Mouse (Mus musculus): Measurements from ENCODE around the gene Gm17324. TPM values are rescaled to one million over a fixed set of nuclear protein-coding genes. Genes with fewer than 3 reads are reported as not detected.

The Gm17324 gene
- polyA plus RNA-seq, 1 experiment from 2014 or later: 2.0 TPM

DNA sequence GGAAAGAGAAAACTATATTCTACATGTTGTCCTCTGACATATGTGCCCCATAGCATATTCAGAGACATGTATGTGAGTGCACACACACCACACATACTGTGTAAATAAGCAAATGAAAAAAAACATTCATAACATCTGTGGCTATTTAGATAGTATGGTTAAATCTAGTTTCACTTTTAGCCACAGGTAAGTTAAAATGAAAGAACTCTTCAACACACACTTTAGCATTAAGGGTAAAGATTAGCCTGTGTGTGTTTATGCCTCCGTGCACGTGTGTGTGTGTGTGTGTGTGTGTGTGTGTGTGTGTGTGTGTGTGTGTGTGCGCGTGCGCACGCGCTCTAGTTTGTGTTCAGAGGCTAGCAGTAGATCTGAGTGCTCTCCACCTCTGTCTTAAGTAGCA lies 47.0 kb downstream of the Gm17324 start:
- Histone ChIP-seq H3K4me3 (replicated peaks; ENCODE audit: low read length) (no peak overlapping the region), H3K4me1 (replicated peaks; ENCODE audit: control insufficient read depth, insufficient read depth, low read length) (no peaks in the 10 kb centered on the region), H3K9ac (no peak overlapping the region), H3K27ac (no peak overlapping the region), H3K27me3 (ENCODE audit: control insufficient read depth, insufficient read depth, low read length) (peaks cover 19% of the 10 kb centered on the region), H3K9me3 (ENCODE audit: control insufficient read depth, low read length) (no peaks in the 10 kb centered on the region), H3K36me3 (replicated peaks; ENCODE audit: control insufficient read depth, insufficient read depth) (no peaks in the 10 kb centered on the region), H3K4me2 (replicated peaks) (no peak overlapping the region)
- no peak for ATAC-seq (ENCODE audit: low FRiP score)
- no peak for DNase-seq (ENCODE audit: low spot score)
- 92% methylated on average over 7 of the region's 7 CpGs for WGBS

GRCm38 (mm10) chr9:78400570-78400969 lies 48.0 kb downstream of the Gm17324 start:
- Histone ChIP-seq H3K4me3 (replicated peaks; ENCODE audit: low read length) (no peak overlapping the region), H3K4me1 (replicated peaks; ENCODE audit: control insufficient read depth, insufficient read depth, low read length) (peaks cover 4% of the 10 kb centered on the region; the same call in 1 of the 2 replicates), H3K27ac (no peak overlapping the region), H3K9me3 (ENCODE audit: control insufficient read depth, low read length) (no peaks in the 10 kb centered on the region), H3K27me3 (ENCODE audit: control insufficient read depth, insufficient read depth, low read length) (peaks cover 30% of the 10 kb centered on the region), H3K36me3 (replicated peaks; ENCODE audit: control insufficient read depth, insufficient read depth) (no peaks in the 10 kb centered on the region), H3K9ac (no peak overlapping the region), H3K4me2 (replicated peaks) (no peak overlapping the region)
- WGBS: 91% methylated on average over 5 of the region's 5 CpGs
- no peak for DNase-seq (ENCODE audit: low spot score)
- no peak for ATAC-seq (ENCODE audit: low FRiP score)

Small RNAs within 50 kb of the gene (microRNA-seq; reads per million reads assigned to microRNA genes)
- gene Gm26377: not detected

Other genes starting within 250 kb of the Gm17324 start
- not detected in 2 replicates for gene Gsta1, start 218.1 kb downstream of the Gm17324 start, polyA plus RNA-seq (2014; fragmentation: Nextera tagmentation; extraction: Ambion mirVana)
- gene Gm3776, start 191.7 kb downstream of the Gm17324 start, polyA plus RNA-seq (2014; fragmentation: Nextera tagmentation; extraction: Ambion mirVana): not detected in 2 replicates
- gene Gm10639, start 158.9 kb downstream of the Gm17324 start, polyA plus RNA-seq (2014; fragmentation: Nextera tagmentation; extraction: Ambion mirVana): not detected in 2 replicates
- gene Omt2a, start 134.0 kb downstream of the Gm17324 start, polyA plus RNA-seq (2014; fragmentation: Nextera tagmentation; extraction: Ambion mirVana): not detected in 2 replicates
- gene Omt2b, start 121.2 kb downstream of the Gm17324 start, polyA plus RNA-seq (2014; fragmentation: Nextera tagmentation; extraction: Ambion mirVana): not detected in 2 replicates
- not detected in 2 replicates for gene Gsta2, start 93.0 kb downstream of the Gm17324 start, polyA plus RNA-seq (2014; fragmentation: Nextera tagmentation; extraction: Ambion mirVana)
- gene Dppa5a, start 80.6 kb downstream of the Gm17324 start, polyA plus RNA-seq (2014; fragmentation: Nextera tagmentation; extraction: Ambion mirVana): 4.5 and 6.0 TPM in 2 replicates
- 5.0 and 6.5 TPM in 2 replicates for gene Ooep, start 70.1 kb downstream of the Gm17324 start, polyA plus RNA-seq (2014; fragmentation: Nextera tagmentation; extraction: Ambion mirVana)
- gene Ddx43, start 53.0 kb downstream of the Gm17324 start, polyA plus RNA-seq (2014; fragmentation: Nextera tagmentation; extraction: Ambion mirVana): 0.40 and 0.75 TPM in 2 replicates
- gene Cgas, start 5.5 kb downstream of the Gm17324 start, polyA plus RNA-seq (2014; fragmentation: Nextera tagmentation; extraction: Ambion mirVana): 0.63 and 0.84 TPM in 2 replicates
- 27.5 and 28.5 TPM in 2 replicates for gene Mto1, start 578 bp downstream of the Gm17324 start, polyA plus RNA-seq (2014; fragmentation: Nextera tagmentation; extraction: Ambion mirVana)
- gene Eef1a1, start 40.4 kb upstream of the Gm17324 start, polyA plus RNA-seq (2014; fragmentation: Nextera tagmentation; extraction: Ambion mirVana): 3,726 and 3,749 TPM in 2 replicates
- 15.5 and 16.7 TPM in 2 replicates for gene Slc17a5, start 139.3 kb upstream of the Gm17324 start, polyA plus RNA-seq (2014; fragmentation: Nextera tagmentation; extraction: Ambion mirVana)
- 2.1 and 2.2 TPM in 2 replicates for gene Cd109, start 166.8 kb upstream of the Gm17324 start, polyA plus RNA-seq (2014; fragmentation: Nextera tagmentation; extraction: Ambion mirVana)